Mouse (Mus musculus) myocyte (in vitro differentiated cells): ENCODE results near the gene Npas1.

Experiments
- POLR2A ChIP-seq: IDR thresholded peaks from one replicate; pipeline ENCODE4 v1.6.1; 2011; ENCODE audit warnings: low read depth, mild to moderate bottlenecking, control low read depth, moderate library complexity; ENCODE audit not compliant: insufficient read length
- USF1 ChIP-seq: IDR thresholded peaks from one replicate; pipeline ENCODE4 v1.6.1; 2011; ENCODE audit warnings: low read depth, mild to moderate bottlenecking, control low read depth, moderate library complexity

DNA sequence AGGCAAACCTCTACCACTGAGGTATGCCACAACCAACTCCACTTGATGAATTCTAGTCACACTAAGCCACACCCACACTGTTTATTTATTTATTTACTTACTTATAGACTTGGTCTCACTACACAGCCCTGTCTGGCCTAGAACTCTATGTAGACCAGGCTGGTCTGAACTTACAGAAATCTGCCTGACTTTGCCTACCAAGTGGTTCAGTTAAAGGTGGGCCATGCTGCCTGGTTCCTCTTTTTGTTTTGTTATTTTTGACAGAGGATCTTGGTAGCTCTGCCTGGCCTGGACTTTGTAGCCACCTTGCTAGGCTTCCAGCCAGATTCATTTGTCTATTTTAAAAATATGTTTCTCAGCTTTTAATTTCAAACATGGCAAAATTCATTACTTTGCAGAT lies 11.3 kb upstream of the Npas1 start:
- no peak for TF ChIP-seq POLR2A
- no peak for TF ChIP-seq USF1
